Mouse (Mus musculus): ENCODE measurements around the gene Timd2. TPM values are rescaled to one million over a fixed set of nuclear protein-coding genes. Genes with fewer than 3 reads are reported as not detected.
"Not testable (repeated sequence)": the region's sequence is repeated elsewhere in the genome, so short reads cannot be mapped to it uniquely, and the experiment has no call there.

Timd2 gene
- 0.11 TPM in 1 of 2 replicates, not detected in the other for polyA plus RNA-seq (2015; fragmentation: Nextera tagmentation; extraction: Ambion mirVana)

- H3K27me3 ChIP-seq = no peaks in the 10 kb centered on the region
- WGBS = 85% methylated on average over 6 of the region's 6 CpGs
- H3K9ac ChIP-seq (replicated peaks) = no peak within 1 kb of the TSS
- no peaks in the 10 kb centered on the region for H3K9me3 ChIP-seq
- ATAC-seq = no peak
- no peaks in the 10 kb centered on the region for H3K4me1 ChIP-seq (replicated peaks)
- H3K4me3 ChIP-seq (replicated peaks) = no peak within 1 kb of the TSS
- H3K27ac ChIP-seq = no peak within 1 kb of the TSS
- H3K4me2 ChIP-seq (replicated peaks) = no peak within 1 kb of the TSS
- H3K36me3 ChIP-seq = no peaks in the 10 kb centered on the region
Observed at GRCm38 (mm10) chr11:46706664-46707356, at the start of gene Timd2. TSS of gene Timd2 (minus strand) at chr11:46707061.

- H3K36me3 ChIP-seq; H3K4me1 ChIP-seq (replicated peaks); H3K27me3 ChIP-seq; H3K9ac ChIP-seq (replicated peaks); ATAC-seq; H3K4me3 ChIP-seq (replicated peaks); H3K9me3 ChIP-seq; H3K27ac ChIP-seq; H3K4me2 ChIP-seq (replicated peaks): not testable (repeated sequence)
- 87% methylated on average over 6 of the region's 6 CpGs for WGBS
Observed at GRCm38 (mm10) chr11:46755714-46756113, 48.9 kb upstream of the Timd2 start.

- Histone ChIP-seq H3K4me3 (replicated peaks) (no peak overlapping the region), H3K9me3 (no peaks in the 10 kb centered on the region), H3K27ac (no peak overlapping the region), H3K4me1 (replicated peaks) (no peaks in the 10 kb centered on the region), H3K9ac (replicated peaks) (no peak overlapping the region), H3K36me3 (no peaks in the 10 kb centered on the region), H3K4me2 (replicated peaks) (no peak overlapping the region), H3K27me3 (no peaks in the 10 kb centered on the region)
- no peak for ATAC-seq
- 57% methylated on average over 4 of the region's 4 CpGs for WGBS
Observed at GRCm38 (mm10) chr11:46754669-46755068, 47.8 kb upstream of the Timd2 start.

- WGBS = 87% methylated on average over 2 of the region's 2 CpGs
- H3K9ac ChIP-seq (replicated peaks) = no peak overlapping the region
Observed at GRCm38 (mm10) chr11:46753662-46754061, 46.8 kb upstream of the Timd2 start.

GRCm38 (mm10) chr11:46747996-46748395, 41.1 kb upstream of the Timd2 start:
- H3K27ac ChIP-seq = no peak overlapping the region
- ATAC-seq = no peak
- H3K4me2 ChIP-seq (replicated peaks) = no peak overlapping the region
- H3K4me1 ChIP-seq (replicated peaks) = no peaks in the 10 kb centered on the region
- no peaks in the 10 kb centered on the region for H3K27me3 ChIP-seq
- WGBS = 78% methylated on average over 2 of the region's 2 CpGs
- H3K4me3 ChIP-seq (replicated peaks) = no peak overlapping the region
- H3K9me3 ChIP-seq = no peaks in the 10 kb centered on the region
- no peaks in the 10 kb centered on the region for H3K36me3 ChIP-seq
- H3K9ac ChIP-seq (replicated peaks) = no peak overlapping the region

More at GRCm38 (mm10) chr11:46753662-46754061, 46.8 kb upstream of the Timd2 start:
- H3K4me1 ChIP-seq (replicated peaks) = no peaks in the 10 kb centered on the region
- no peaks in the 10 kb centered on the region for H3K36me3 ChIP-seq
- no peaks in the 10 kb centered on the region for H3K9me3 ChIP-seq
- H3K4me2 ChIP-seq (replicated peaks) = no peak overlapping the region
- no peak overlapping the region for H3K4me3 ChIP-seq (replicated peaks)
- no peaks in the 10 kb centered on the region for H3K27me3 ChIP-seq
- ATAC-seq = no peak
- no peak overlapping the region for H3K27ac ChIP-seq

- Histone ChIP-seq H3K9ac (replicated peaks) (no peak overlapping the region), H3K27ac (no peak overlapping the region)
- ATAC-seq = no peak
Observed at GRCm38 (mm10) chr11:46741716-46742115, 34.9 kb upstream of the Timd2 start.

GRCm38 (mm10) chr11:46740886-46741285, 34.0 kb upstream of the Timd2 start:
- Histone ChIP-seq H3K4me2 (replicated peaks) (no peak overlapping the region), H3K9me3 (no peaks in the 10 kb centered on the region), H3K36me3 (no peaks in the 10 kb centered on the region), H3K9ac (replicated peaks) (no peak overlapping the region), H3K27ac (no peak overlapping the region), H3K4me3 (replicated peaks) (no peak overlapping the region), H3K4me1 (replicated peaks) (no peaks in the 10 kb centered on the region), H3K27me3 (no peaks in the 10 kb centered on the region)
- WGBS = 83% methylated on average over 4 of the region's 4 CpGs
- no peak for ATAC-seq

More at GRCm38 (mm10) chr11:46741716-46742115, 34.9 kb upstream of the Timd2 start:
- Histone ChIP-seq H3K36me3 (no peaks in the 10 kb centered on the region), H3K27me3 (no peaks in the 10 kb centered on the region), H3K4me1 (replicated peaks) (no peaks in the 10 kb centered on the region), H3K4me3 (replicated peaks) (no peak overlapping the region), H3K9me3 (no peaks in the 10 kb centered on the region), H3K4me2 (replicated peaks) (no peak overlapping the region)
- WGBS = 85% methylated on average over 3 of the region's 3 CpGs

GRCm38 (mm10) chr11:46739501-46739900, 32.6 kb upstream of the Timd2 start:
- 86% methylated on average over 4 of the region's 4 CpGs for WGBS
- no peak overlapping the region for H3K4me3 ChIP-seq (replicated peaks)
- no peak for ATAC-seq
- H3K4me1 ChIP-seq (replicated peaks) = no peaks in the 10 kb centered on the region
- H3K4me2 ChIP-seq (replicated peaks) = no peak overlapping the region
- H3K27ac ChIP-seq = no peak overlapping the region
- H3K9ac ChIP-seq (replicated peaks) = no peak overlapping the region
- H3K27me3 ChIP-seq = no peaks in the 10 kb centered on the region
- no peaks in the 10 kb centered on the region for H3K36me3 ChIP-seq
- H3K9me3 ChIP-seq = no peaks in the 10 kb centered on the region

- not testable (repeated sequence) for H3K27me3 ChIP-seq; H3K36me3 ChIP-seq; H3K4me1 ChIP-seq (replicated peaks); H3K9ac ChIP-seq (replicated peaks); H3K27ac ChIP-seq; H3K9me3 ChIP-seq; H3K4me2 ChIP-seq (replicated peaks); ATAC-seq; H3K4me3 ChIP-seq (replicated peaks)
- 75% methylated on average over 1 of the region's 1 CpGs for WGBS
Observed at GRCm38 (mm10) chr11:46735076-46735475, 28.2 kb upstream of the Timd2 start, which contains the start of gene Havcr1. TSS of gene Havcr1 (plus strand) at chr11:46735080.

GRCm38 (mm10) chr11:46734617-46735016, 27.8 kb upstream of the Timd2 start:
- Histone ChIP-seq H3K4me2 (replicated peaks) (no peak overlapping the region), H3K4me1 (replicated peaks) (no peaks in the 10 kb centered on the region), H3K27ac (no peak overlapping the region), H3K9ac (replicated peaks) (no peak overlapping the region), H3K9me3 (no peaks in the 10 kb centered on the region), H3K27me3 (no peaks in the 10 kb centered on the region), H3K36me3 (no peaks in the 10 kb centered on the region), H3K4me3 (replicated peaks) (no peak overlapping the region)
- whole genome bisulfite sequencing = 92% methylated on average over 1 of the region's 1 CpGs
- ATAC-seq = no peak

- Histone ChIP-seq H3K4me3 (replicated peaks) (no peak overlapping the region), H3K36me3 (no peaks in the 10 kb centered on the region), H3K4me2 (replicated peaks) (no peak overlapping the region), H3K4me1 (replicated peaks) (no peaks in the 10 kb centered on the region), H3K9me3 (no peaks in the 10 kb centered on the region), H3K9ac (replicated peaks) (no peak overlapping the region), H3K27ac (no peak overlapping the region), H3K27me3 (no peaks in the 10 kb centered on the region)
- WGBS = 67% methylated on average over 6 of the region's 6 CpGs
- peak; percentile 65 for ATAC-seq
Observed at GRCm38 (mm10) chr11:46733242-46733789, 26.5 kb upstream of the Timd2 start.

- H3K4me1 ChIP-seq (replicated peaks) = no peaks in the 10 kb centered on the region
- 88% methylated on average over 11 of the region's 11 CpGs for WGBS
- H3K36me3 ChIP-seq = no peaks in the 10 kb centered on the region
Observed at GRCm38 (mm10) chr11:46731541-46732070, 24.7 kb upstream of the Timd2 start.

More at GRCm38 (mm10) chr11:46731541-46732070, 24.7 kb upstream of the Timd2 start:
- H3K4me3 ChIP-seq (replicated peaks) = no peak overlapping the region
- no peaks in the 10 kb centered on the region for H3K27me3 ChIP-seq
- no peaks in the 10 kb centered on the region for H3K9me3 ChIP-seq
- no peak overlapping the region for H3K9ac ChIP-seq (replicated peaks)
- ATAC-seq = no peak
- no peak overlapping the region for H3K4me2 ChIP-seq (replicated peaks)
- no peak overlapping the region for H3K27ac ChIP-seq
